Mouse (Mus musculus) stomach, embryonic 14.5 days (tissue): Measurements from ENCODE around the gene Pcnx2. TPM values are rescaled to one million over a fixed set of nuclear protein-coding genes. Genes with fewer than 3 reads are reported as not detected.

Experiments
- ATAC-seq: fragments of 200-750 bp; cut with Nextera tagmentation; 2 replicates; pipeline ENCODE4 v1.8.0; 2017; ENCODE audit warnings: low read depth, moderate TSS enrichment; ENCODE audit not compliant: insufficient number of reproducible peaks, insufficient read depth, low FRiP score
- H3K27ac ChIP-seq: fragments of 300-500 bp; sonication (generic); 2 replicates; pipeline ENCODE4 v1.5.1; 2014; ENCODE audit warnings: mild to moderate bottlenecking, low read length, moderate library complexity, mixed read lengths
- H3K27me3 ChIP-seq: fragments of 300-500 bp; sonication (generic); 2 replicates; pipeline ENCODE4 v1.6.1; 2014; ENCODE audit warnings: low read length, control low read depth, mixed read lengths; ENCODE audit not compliant: control insufficient read depth, insufficient read depth
- H3K36me3 ChIP-seq: fragments of 300-500 bp; sonication (generic); 2 replicates; pipeline ENCODE4 v1.6.1; 2014; ENCODE audit warnings: mild to moderate bottlenecking, control low read depth, low read length, moderate library complexity, mixed read lengths; ENCODE audit not compliant: control insufficient read depth, insufficient read depth
- H3K4me1 ChIP-seq: fragments of 300-500 bp; sonication (generic); 2 replicates; pipeline ENCODE4 v1.6.1; 2014; ENCODE audit warnings: low read length, control low read depth, mixed read lengths; ENCODE audit not compliant: control insufficient read depth, insufficient read depth
- H3K4me2 ChIP-seq: fragments of 300-500 bp; sonication (generic); replicated peaks from 2 replicates; pipeline ENCODE4 v1.6.1; 2014; ENCODE audit warnings: low read depth, low read length, control low read depth
- H3K4me3 ChIP-seq: fragments of 300-500 bp; sonication (generic); 2 replicates; pipeline ENCODE4 v1.5.1; 2014; ENCODE audit warnings: low read depth, low read length, control low read depth
- H3K9ac ChIP-seq: fragments of 300-500 bp; sonication (generic); replicated peaks from 2 replicates; pipeline ENCODE4 v1.6.1; 2014; ENCODE audit warnings: low read depth, mild to moderate bottlenecking, control low read depth, low read length, moderate library complexity, mixed read lengths
- H3K9me3 ChIP-seq: fragments of 300-500 bp; sonication (generic); 2 replicates; pipeline ENCODE4 v1.6.1; 2016; ENCODE audit warnings: low read depth, low read length, control low read depth; ENCODE audit not compliant: control insufficient read depth
- WGBS: fragments of 180-500 bp; shearing (Covaris S2); extraction: QIAGEN DNeasy Blood & Tissue Kit; methylation state at CpG from one replicate; pipeline ENCODE4 v1.1.7; 2014; 5-methylcytosine and 5-hydroxymethylcytosine counted together
- polyA plus RNA-seq: library from polyadenylated mRNA; unstranded; fragments of >200 nt; fragmentation: Nextera tagmentation; extraction: Ambion mirVana; gene quantifications from 2 replicates; pipeline ENCODE4 v1.2.1, GENCODE M21; 2014

The Pcnx2 gene
- polyA plus RNA-seq, 1 experiment from 2014 or later = 0.29 TPM

- ATAC-seq = no peak
- H3K9me3 ChIP-seq = no peaks in the 10 kb centered on the region
- no peak overlapping the region for H3K4me2 ChIP-seq
- no peak overlapping the region for H3K4me3 ChIP-seq
- H3K27me3 ChIP-seq = no peaks in the 10 kb centered on the region
- H3K4me1 ChIP-seq = no peaks in the 10 kb centered on the region; the same call in 1 of the 2 replicates
- H3K36me3 ChIP-seq = no peaks in the 10 kb centered on the region
- WGBS = 67% methylated on average over 4 of the region's 4 CpGs
- H3K27ac ChIP-seq = no peak overlapping the region
- no peak overlapping the region for H3K9ac ChIP-seq
These were observed 42.0 kb downstream of the Pcnx2 start for GRCm38 (mm10) chr8:125856160-125856559.

DNA sequence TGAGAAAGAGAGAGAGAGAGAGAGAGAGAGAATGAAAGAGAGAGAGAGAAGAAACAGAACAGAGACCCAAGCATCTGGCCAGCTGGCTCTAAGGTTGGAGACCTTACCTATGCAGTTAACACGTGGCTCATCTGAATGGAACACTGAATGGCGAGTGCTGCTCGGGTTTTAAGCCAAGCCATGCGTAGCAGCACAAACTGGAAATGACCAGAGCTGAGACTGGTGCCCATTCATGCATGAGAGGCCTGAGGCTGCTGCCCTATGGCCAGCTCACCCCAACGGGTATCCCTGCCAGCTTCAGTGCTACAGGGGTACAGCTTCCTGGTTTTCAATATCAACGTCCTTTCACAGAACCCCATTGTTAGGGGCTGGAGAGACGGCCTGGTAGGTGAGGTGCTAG lies 43.7 kb downstream of the Pcnx2 start:
- H3K4me2 ChIP-seq = no peak overlapping the region
- no peaks in the 10 kb centered on the region for H3K27me3 ChIP-seq
- no peak for ATAC-seq
- H3K9ac ChIP-seq = no peak overlapping the region
- no peaks in the 10 kb centered on the region for H3K9me3 ChIP-seq
- H3K36me3 ChIP-seq = no peaks in the 10 kb centered on the region
- WGBS = 77% methylated on average over 7 of the region's 7 CpGs
- no peak overlapping the region for H3K27ac ChIP-seq
- no peak overlapping the region for H3K4me3 ChIP-seq
- H3K4me1 ChIP-seq = no peaks in the 10 kb centered on the region; the same call in 1 of the 2 replicates

DNA sequence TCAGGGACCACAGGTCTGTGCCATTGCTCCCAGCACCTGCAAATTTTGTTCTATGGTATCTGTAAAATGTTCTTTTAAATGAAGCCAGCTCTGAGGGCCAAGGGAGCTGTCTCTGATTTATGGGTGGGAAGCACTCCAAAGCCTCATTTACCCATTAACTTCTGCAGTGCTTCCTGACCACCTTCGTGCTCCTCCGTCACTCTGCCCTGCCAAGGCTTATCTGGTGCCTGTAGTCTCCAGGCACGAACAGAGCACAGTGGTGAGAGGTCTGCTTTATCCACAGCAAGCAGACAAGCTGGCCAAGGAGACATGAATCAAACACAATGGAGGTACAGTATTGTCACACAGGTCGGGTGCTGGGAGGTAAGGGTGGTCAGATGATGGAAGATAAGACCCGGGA lies 44.8 kb downstream of the Pcnx2 start:
- ATAC-seq = no peak; the same call in 1 of the 2 replicates
- Histone ChIP-seq H3K4me1 (no peaks in the 10 kb centered on the region; the same call in 1 of the 2 replicates), H3K27ac (peak overlapping the region; percentile 0; the same call in 1 of the 2 replicates), H3K27me3 (no peaks in the 10 kb centered on the region), H3K4me3 (no peak overlapping the region), H3K4me2 (no peak overlapping the region), H3K9me3 (no peaks in the 10 kb centered on the region), H3K9ac (no peak overlapping the region), H3K36me3 (no peaks in the 10 kb centered on the region)
- WGBS = 37% methylated on average over 5 of the region's 5 CpGs

- Histone ChIP-seq H3K9me3 (no peaks in the 10 kb centered on the region), H3K27ac (no peak overlapping the region), H3K4me2 (no peak overlapping the region), H3K4me3 (no peak overlapping the region), H3K4me1 (no peaks in the 10 kb centered on the region), H3K9ac (no peak overlapping the region), H3K36me3 (no peaks in the 10 kb centered on the region), H3K27me3 (no peaks in the 10 kb centered on the region)
- 64% methylated on average over 4 of the region's 4 CpGs for WGBS
- ATAC-seq = no peak
These were observed 48.9 kb downstream of the Pcnx2 start for GRCm38 (mm10) chr8:125849181-125849580.

GRCm38 (mm10) chr8:125847842-125848241 lies 50.3 kb downstream of the Pcnx2 start:
- Histone ChIP-seq H3K4me2 (no peak overlapping the region), H3K9ac (no peak overlapping the region), H3K9me3 (no peaks in the 10 kb centered on the region), H3K27ac (no peak overlapping the region), H3K27me3 (no peaks in the 10 kb centered on the region), H3K4me3 (no peak overlapping the region), H3K4me1 (no peaks in the 10 kb centered on the region), H3K36me3 (no peaks in the 10 kb centered on the region)
- WGBS = 46% methylated on average over 12 of the region's 12 CpGs
- ATAC-seq = no peak

DNA sequence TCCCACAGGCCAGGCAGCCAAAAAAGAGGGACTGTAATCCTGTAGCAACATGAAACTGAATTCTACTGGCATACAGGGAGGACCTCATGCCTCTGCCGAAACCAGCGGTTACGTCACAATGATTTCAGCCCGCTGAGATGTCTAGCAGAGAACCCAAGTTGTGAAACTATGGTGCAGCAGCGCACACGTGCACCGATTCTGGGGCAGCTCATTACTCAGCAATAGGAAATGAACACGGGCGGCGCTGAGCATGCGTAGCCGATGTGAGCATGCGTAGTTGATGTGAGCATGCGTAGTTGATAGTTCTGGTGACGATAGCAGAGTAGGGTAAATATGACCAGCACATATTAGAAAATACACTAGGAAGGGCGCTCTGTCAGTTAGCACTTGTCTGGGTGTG lies 52.8 kb downstream of the Pcnx2 start:
- whole genome bisulfite sequencing = 94% methylated on average over 16 of the region's 16 CpGs
- no peaks in the 10 kb centered on the region for H3K36me3 ChIP-seq
- H3K4me1 ChIP-seq = no peaks in the 10 kb centered on the region
- H3K9ac ChIP-seq = no peak overlapping the region
- no peak overlapping the region for H3K27ac ChIP-seq
- no peaks in the 10 kb centered on the region for H3K27me3 ChIP-seq
- H3K9me3 ChIP-seq = no peaks in the 10 kb centered on the region
- no peak overlapping the region for H3K4me2 ChIP-seq
- ATAC-seq = no peak
- no peak overlapping the region for H3K4me3 ChIP-seq

GRCm38 (mm10) chr8:125843122-125843836 lies 54.8 kb downstream of the Pcnx2 start:
- Histone ChIP-seq H3K36me3 (no peaks in the 10 kb centered on the region), H3K4me1 (no peaks in the 10 kb centered on the region), H3K27me3 (no peaks in the 10 kb centered on the region), H3K9ac (no peak overlapping the region), H3K4me3 (no peak overlapping the region), H3K9me3 (no peaks in the 10 kb centered on the region), H3K27ac (no peak overlapping the region), H3K4me2 (no peak overlapping the region)
- no peak for ATAC-seq
- WGBS = 43% methylated on average over 15 of the region's 15 CpGs

- 35% methylated on average over 7 of the region's 7 CpGs for WGBS
- Histone ChIP-seq H3K4me2 (no peak overlapping the region), H3K9me3 (no peaks in the 10 kb centered on the region), H3K27ac (no peak overlapping the region), H3K27me3 (no peaks in the 10 kb centered on the region), H3K4me3 (no peak overlapping the region), H3K9ac (no peak overlapping the region), H3K4me1 (no peaks in the 10 kb centered on the region), H3K36me3 (no peaks in the 10 kb centered on the region)
- no peak for ATAC-seq
These were observed 56.0 kb downstream of the Pcnx2 start for GRCm38 (mm10) chr8:125842158-125842557.

DNA sequence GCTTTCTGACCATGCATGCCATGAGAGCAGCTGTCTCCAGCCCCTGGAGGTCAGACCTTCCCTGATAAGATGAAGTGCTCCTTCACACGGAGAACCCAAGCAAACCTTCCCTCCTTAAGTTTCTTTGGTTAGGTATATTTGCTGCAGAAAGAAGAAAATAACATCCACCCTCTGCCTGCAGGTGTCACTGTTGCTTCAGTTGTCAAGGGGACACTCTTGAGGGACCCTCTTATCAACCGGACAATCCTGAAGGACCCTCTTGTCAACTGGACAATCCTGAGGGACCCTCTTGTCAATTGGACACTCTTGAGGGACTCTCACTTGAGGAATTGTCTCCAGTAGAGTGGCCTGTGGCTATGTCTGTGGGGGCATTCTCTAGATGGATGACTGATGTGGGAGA lies 73.4 kb downstream of the Pcnx2 start:
- Histone ChIP-seq H3K36me3 (no peaks in the 10 kb centered on the region), H3K4me2 (no peak overlapping the region), H3K9me3 (no peaks in the 10 kb centered on the region), H3K27ac (no peak overlapping the region), H3K9ac (no peak overlapping the region), H3K27me3 (no peaks in the 10 kb centered on the region), H3K4me1 (no peaks in the 10 kb centered on the region), H3K4me3 (no peak overlapping the region)
- ATAC-seq = no peak
- 38% methylated on average over 2 of the region's 2 CpGs for WGBS
